Mouse (Mus musculus): ENCODE results near the gene Baz2a. TPM values are rescaled to one million over a fixed set of nuclear protein-coding genes. Genes with fewer than 3 reads are reported as not detected.
"Not testable (repeated sequence)": the region's sequence is repeated elsewhere in the genome, so short reads cannot be mapped to it uniquely, and the experiment has no call there.

Gene Baz2a
- polyA plus RNA-seq, 1 experiment from 2014 or later = 11.2 TPM

DNA sequence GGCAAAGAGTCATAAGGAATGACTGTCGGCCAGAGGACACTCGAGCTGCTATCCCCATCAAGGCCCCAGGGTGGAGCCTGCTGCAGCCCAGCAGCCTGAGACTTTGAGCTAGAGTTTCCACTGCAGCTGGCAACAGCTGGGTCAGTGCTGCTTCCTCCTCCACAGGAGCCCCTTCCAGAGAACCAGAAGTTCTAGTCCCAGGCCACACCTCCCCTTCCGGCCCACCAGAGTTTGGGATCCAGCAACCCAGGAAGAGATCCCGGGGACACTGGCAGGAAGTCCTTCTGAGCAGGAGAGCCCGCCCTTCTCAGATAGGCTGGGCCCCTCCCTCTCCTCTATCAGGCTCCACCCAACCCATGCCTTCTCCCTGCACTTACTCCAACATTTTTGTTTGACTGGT is 58.2 kb downstream of the Baz2a start:
- Histone ChIP-seq H3K4me1 (ENCODE audit: insufficient read depth, low read depth, low read length) (peaks cover 15% of the 10 kb centered on the region; the same call in 1 of the 2 replicates), H3K9me3 (ENCODE audit: low read length) (no peaks in the 10 kb centered on the region), H3K4me2 (replicated peaks; ENCODE audit: low read depth, low read length) (peak overlapping the region; percentile 33), H3K9ac (replicated peaks; ENCODE audit: low read depth) (no peak overlapping the region), H3K36me3 (ENCODE audit: insufficient read depth, low read length) (0 out of 2 replicates have a peak, but pooled peaks cover 3% of the 10 kb centered on the region), H3K27ac (ENCODE audit: low read length) (peak overlapping the region; percentile 82), H3K27me3 (replicated peaks; ENCODE audit: insufficient read depth, low read length) (no peaks in the 10 kb centered on the region), H3K4me3 (ENCODE audit: low read depth, low read length) (no peak overlapping the region)
- peak; percentile 95 for ATAC-seq
- TF ChIP-seq EP300 (IDR thresholded peaks at IDR 0.05) (peak; percentile 87; the same call in 1 of the 2 replicates), CTCF (IDR thresholded peaks at IDR 0.05) (peak; percentile 73)
- DNase-seq (ENCODE audit: low spot score) = peak; percentile 98
- 3% methylated on average over 4 of the region's 5 CpGs for WGBS

DNA sequence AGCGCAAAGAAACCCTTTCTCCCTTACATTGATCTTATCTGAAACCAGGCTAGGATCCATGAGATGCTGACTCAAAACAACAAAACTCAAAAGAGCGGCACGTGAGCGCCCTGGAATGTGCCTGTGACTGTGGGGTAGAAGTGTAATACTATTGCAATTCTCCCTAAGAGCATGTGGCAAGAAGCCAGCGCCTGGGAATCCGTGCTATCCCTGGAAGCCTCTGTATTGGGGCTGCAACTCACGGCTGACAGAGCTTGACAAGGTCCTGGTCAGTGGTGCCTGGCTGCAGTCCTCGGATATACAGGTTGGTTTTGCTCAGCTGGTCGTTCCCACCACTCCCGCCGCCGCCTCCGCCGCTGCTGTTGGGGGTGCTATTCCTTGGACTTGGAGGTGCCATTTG is 59.6 kb downstream of the Baz2a start:
- H3K4me2 ChIP-seq (replicated peaks; ENCODE audit: low read depth, low read length) = no peak overlapping the region
- whole genome bisulfite sequencing = 67% methylated on average over 14 of the region's 14 CpGs
- H3K27me3 ChIP-seq (replicated peaks; ENCODE audit: insufficient read depth, low read length) = no peaks in the 10 kb centered on the region
- no peaks in the 10 kb centered on the region for H3K9me3 ChIP-seq (ENCODE audit: low read length)
- H3K9ac ChIP-seq (replicated peaks; ENCODE audit: low read depth) = no peak overlapping the region
- DNase-seq (ENCODE audit: low spot score) (peak; percentile 86), ATAC-seq (no peak)
- TF ChIP-seq CTCF (IDR thresholded peaks at IDR 0.05) (no peak), EP300 (IDR thresholded peaks at IDR 0.05) (no peak; the same call in 1 of the 2 replicates)
- H3K36me3 ChIP-seq (ENCODE audit: insufficient read depth, low read length) = no peaks in the 10 kb centered on the region
- no peak overlapping the region for H3K4me3 ChIP-seq (ENCODE audit: low read depth, low read length)
- peaks cover 18% of the 10 kb centered on the region; the same call in 1 of the 2 replicates for H3K4me1 ChIP-seq (ENCODE audit: insufficient read depth, low read depth, low read length)
- H3K27ac ChIP-seq (ENCODE audit: low read length) = peak overlapping the region; percentile 68

DNA sequence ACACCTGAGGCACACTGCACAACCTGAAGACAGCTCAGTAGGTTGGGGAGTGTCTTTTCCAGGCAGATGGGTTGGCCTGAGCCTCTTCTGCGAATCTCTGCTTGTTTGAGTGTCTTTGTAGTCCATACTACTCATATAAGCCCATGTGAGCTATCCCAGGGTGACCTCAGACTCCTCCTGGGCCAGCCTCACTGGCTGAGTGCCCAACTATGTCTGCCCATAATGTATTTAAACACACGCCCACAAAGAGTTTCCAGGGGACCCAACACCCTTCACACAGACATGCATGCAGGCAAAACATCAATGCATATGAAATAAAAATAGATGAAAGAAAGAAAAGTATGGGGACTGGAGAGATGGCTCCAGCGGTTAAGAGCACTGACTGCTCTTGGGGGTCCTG is 62.6 kb downstream of the Baz2a start:
- no peak for ATAC-seq
- Histone ChIP-seq H3K4me2 (replicated peaks; ENCODE audit: low read depth, low read length) (no peak overlapping the region), H3K27ac (ENCODE audit: low read length) (peak overlapping the region; percentile 64), H3K4me1 (ENCODE audit: insufficient read depth, low read depth, low read length) (peaks cover 16% of the 10 kb centered on the region; the same call in 1 of the 2 replicates), H3K36me3 (ENCODE audit: insufficient read depth, low read length) (no peaks in the 10 kb centered on the region), H3K9ac (replicated peaks; ENCODE audit: low read depth) (no peak overlapping the region), H3K4me3 (ENCODE audit: low read depth, low read length) (no peak overlapping the region), H3K9me3 (ENCODE audit: low read length) (no peaks in the 10 kb centered on the region), H3K27me3 (replicated peaks; ENCODE audit: insufficient read depth, low read length) (no peaks in the 10 kb centered on the region)
- WGBS = 55% methylated on average over 3 of the region's 3 CpGs
- no peak for TF ChIP-seq CTCF (IDR thresholded peaks at IDR 0.05)
- no peak for TF ChIP-seq EP300 (IDR thresholded peaks at IDR 0.05)
- DNase-seq (ENCODE audit: low spot score) = peak; percentile 66

DNA sequence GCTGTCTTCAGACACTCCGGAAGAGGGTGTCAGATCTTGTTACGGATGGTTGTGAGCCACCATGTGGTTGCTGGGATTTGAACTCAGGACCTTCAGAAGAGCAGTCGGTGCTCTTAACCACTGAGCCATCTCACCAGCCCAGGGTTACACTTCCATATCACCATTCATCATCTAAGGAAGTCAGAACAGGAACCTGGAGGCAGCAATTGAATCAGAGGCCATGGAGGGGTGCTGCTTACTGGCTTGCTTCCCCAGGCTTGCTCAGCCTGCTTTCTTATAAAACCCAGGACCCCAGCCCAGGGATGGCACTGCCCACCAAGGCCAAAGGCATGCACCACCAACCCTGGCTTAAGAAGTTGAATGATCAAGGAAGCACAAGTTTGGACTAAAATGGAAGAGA is 74.3 kb downstream of the Baz2a start:
- not testable (repeated sequence) for H3K4me2 ChIP-seq (replicated peaks; ENCODE audit: low read depth, low read length); H3K4me1 ChIP-seq (ENCODE audit: insufficient read depth, low read depth, low read length); ATAC-seq; H3K9ac ChIP-seq (replicated peaks; ENCODE audit: low read depth); H3K4me3 ChIP-seq (ENCODE audit: low read depth, low read length); H3K36me3 ChIP-seq (ENCODE audit: insufficient read depth, low read length); DNase-seq (ENCODE audit: low spot score); H3K27ac ChIP-seq (ENCODE audit: low read length); H3K27me3 ChIP-seq (replicated peaks; ENCODE audit: insufficient read depth, low read length); H3K9me3 ChIP-seq (ENCODE audit: low read length)
- WGBS = 67% methylated on average over 2 of the region's 3 CpGs

DNA sequence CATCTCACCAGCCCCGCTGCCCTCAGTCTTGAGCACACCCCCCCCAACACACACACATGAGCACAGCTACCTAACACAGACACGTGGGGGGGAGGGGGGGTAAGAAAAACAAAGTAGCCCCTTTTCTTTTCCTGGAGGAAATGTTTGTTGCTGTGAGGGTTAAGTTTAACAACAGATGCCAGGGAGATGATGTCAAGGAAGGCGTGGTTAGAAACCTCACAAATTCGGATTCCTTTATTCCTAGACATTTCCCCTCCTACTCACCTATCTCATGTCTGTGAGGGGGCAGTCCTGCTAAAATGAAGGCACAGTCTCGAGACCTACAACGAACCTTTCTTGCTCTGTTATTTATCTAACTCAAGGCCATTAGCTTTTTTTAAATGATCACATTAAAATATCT is 75.7 kb downstream of the Baz2a start:
- Histone ChIP-seq H3K4me1 (ENCODE audit: insufficient read depth, low read depth, low read length) (no peaks in the 10 kb centered on the region), H3K36me3 (ENCODE audit: insufficient read depth, low read length) (no peaks in the 10 kb centered on the region), H3K9me3 (ENCODE audit: low read length) (no peaks in the 10 kb centered on the region), H3K27me3 (replicated peaks; ENCODE audit: insufficient read depth, low read length) (no peaks in the 10 kb centered on the region), H3K4me3 (ENCODE audit: low read depth, low read length) (no peak overlapping the region), H3K4me2 (replicated peaks; ENCODE audit: low read depth, low read length) (no peak overlapping the region), H3K9ac (replicated peaks; ENCODE audit: low read depth) (no peak overlapping the region), H3K27ac (ENCODE audit: low read length) (peak overlapping the region; percentile 68; the same call in 1 of the 2 replicates)
- ATAC-seq = 0 out of 2 replicates have a peak, but pooled peaks have one; percentile 16
- TF ChIP-seq EP300 (IDR thresholded peaks at IDR 0.05) (no peak), CTCF (IDR thresholded peaks at IDR 0.05) (no peak)
- 20% methylated on average over 6 of the region's 6 CpGs for WGBS
- peak; percentile 41 for DNase-seq (ENCODE audit: low spot score)

DNA sequence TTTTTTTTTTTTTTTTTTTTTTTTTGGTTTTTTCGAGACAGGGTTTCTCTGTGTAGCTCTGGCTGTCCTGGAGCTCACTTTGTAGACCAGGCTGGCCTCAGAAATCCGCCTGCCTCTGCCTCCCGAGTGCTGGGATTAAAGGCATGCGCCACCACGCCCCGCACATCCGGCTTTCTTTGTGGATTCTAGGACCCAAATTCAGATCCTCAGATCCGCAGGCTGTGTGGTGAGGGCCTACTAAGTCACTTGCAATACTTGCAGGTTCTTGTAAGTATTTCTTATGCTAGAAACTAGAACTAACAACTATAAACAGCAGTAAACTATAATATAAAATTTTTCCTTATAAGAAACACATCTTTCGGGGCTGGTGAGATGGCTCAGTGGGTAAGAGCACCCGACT is 80.0 kb downstream of the Baz2a start:
- DNase-seq (ENCODE audit: low spot score); ATAC-seq; H3K4me2 ChIP-seq (replicated peaks; ENCODE audit: low read depth, low read length); H3K27me3 ChIP-seq (replicated peaks; ENCODE audit: insufficient read depth, low read length); H3K9ac ChIP-seq (replicated peaks; ENCODE audit: low read depth); H3K4me1 ChIP-seq (ENCODE audit: insufficient read depth, low read depth, low read length); H3K9me3 ChIP-seq (ENCODE audit: low read length); H3K4me3 ChIP-seq (ENCODE audit: low read depth, low read length); H3K27ac ChIP-seq (ENCODE audit: low read length); H3K36me3 ChIP-seq (ENCODE audit: insufficient read depth, low read length): not testable (repeated sequence)
- 96% methylated on average over 10 of the region's 10 CpGs for WGBS

DNA sequence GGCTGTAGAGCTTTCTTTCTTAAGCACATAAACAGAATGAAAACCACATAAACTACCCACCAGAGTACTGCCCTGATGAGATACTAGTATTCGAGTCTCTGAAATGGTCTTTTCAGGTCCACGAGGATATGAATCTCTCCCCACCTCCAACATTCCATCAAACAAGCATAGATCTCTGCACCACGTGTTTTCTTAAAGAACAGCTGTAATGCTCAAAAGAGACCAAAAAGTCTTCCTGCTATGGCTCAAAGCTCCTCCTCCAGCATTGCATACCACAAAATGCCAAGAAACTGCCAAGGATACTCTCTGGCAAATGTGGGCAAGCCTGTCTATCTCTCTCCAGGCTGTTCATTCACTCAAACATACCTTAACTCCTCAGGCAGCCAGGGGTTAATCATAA is 83.9 kb downstream of the Baz2a start:
- 5% methylated on average over 3 of the region's 3 CpGs for WGBS
- DNase-seq (ENCODE audit: low spot score) (peak; percentile 32), ATAC-seq (no peak)

More for the DNA sequence above, 83.9 kb downstream of the Baz2a start:
- Histone ChIP-seq H3K4me3 (ENCODE audit: low read depth, low read length) (peak overlapping the region; percentile 65), H3K36me3 (ENCODE audit: insufficient read depth, low read length) (no peaks in the 10 kb centered on the region), H3K9ac (replicated peaks; ENCODE audit: low read depth) (peak overlapping the region; percentile 73), H3K9me3 (ENCODE audit: low read length) (no peaks in the 10 kb centered on the region), H3K27me3 (replicated peaks; ENCODE audit: insufficient read depth, low read length) (no peaks in the 10 kb centered on the region), H3K27ac (ENCODE audit: low read length) (peak overlapping the region; percentile 95), H3K4me2 (replicated peaks; ENCODE audit: low read depth, low read length) (peak overlapping the region; percentile 67), H3K4me1 (ENCODE audit: insufficient read depth, low read depth, low read length) (peaks cover 7% of the 10 kb centered on the region; the same call in 1 of the 2 replicates)
- TF ChIP-seq CTCF (IDR thresholded peaks at IDR 0.05) (no peak), EP300 (IDR thresholded peaks at IDR 0.05) (no peak)

Data from lung, postnatal 0 days (tissue).